Mouse (Mus musculus): ENCODE measurements around the gene Neurl1b. TPM values are rescaled to one million over a fixed set of nuclear protein-coding genes. Genes with fewer than 3 reads are reported as not detected.
A peak's percentile ranks its signal among the peaks of the same experiment; 100 is the strongest.

Gene Neurl1b
- polyA plus RNA-seq (2015; fragmentation: Nextera tagmentation; extraction: Ambion mirVana): 2.0 and 2.3 TPM in 2 replicates

DNA sequence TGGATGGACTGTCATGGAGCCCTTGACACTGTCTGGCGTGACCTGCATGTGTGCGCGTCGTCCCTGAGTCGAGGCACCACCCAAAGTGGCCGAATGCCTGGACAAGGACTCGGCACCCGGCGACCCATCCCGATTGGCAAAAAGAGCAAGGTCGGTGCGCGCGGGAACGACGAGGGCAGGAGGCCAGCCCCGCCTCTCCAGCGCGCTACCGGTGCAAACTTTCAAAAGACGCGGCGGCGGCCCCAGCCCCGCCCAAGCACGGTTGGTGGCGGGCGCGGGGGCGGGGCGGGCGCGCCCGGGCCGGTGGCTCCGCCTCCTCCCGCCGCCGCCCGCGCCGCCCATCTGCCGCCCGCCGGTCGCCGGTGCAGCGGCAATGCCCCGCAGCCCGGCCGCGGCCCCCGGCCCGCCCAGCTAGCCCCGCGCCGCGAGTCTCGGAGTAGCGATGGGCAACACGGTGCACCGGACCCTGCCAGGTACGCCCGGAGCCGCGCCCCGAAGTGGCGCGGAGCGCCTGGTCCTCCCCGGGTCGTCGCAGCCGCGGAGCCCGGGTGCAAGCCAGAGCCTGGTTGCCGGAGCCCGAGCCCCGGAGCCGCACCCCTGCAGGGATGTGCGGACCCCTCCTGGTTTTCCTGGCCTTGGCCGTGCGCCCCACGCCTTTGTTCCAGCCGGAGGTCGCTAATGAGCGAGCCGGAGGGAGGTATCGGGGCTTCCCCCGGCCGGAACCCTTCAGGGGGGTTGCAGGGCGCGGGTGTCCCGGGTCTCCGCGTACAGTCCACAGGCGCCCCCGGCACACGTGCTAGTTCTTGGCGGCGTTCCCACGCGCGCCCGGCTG lies at the start of gene Neurl1b:
Gene Neurl1b, plus strand, starts transcription at position 307 of the 832 bp plus-strand sequence.
- peaks cover 13% of the 10 kb centered on the region for H3K4me1 ChIP-seq (ENCODE audit: control insufficient read depth, insufficient read depth, low read length)
- no peaks in the 10 kb centered on the region for H3K9me3 ChIP-seq (replicated peaks; ENCODE audit: control insufficient read depth, low read length, poor library complexity, severe bottlenecking)
- peak within 1 kb of the TSS; percentile 87 for H3K4me3 ChIP-seq (ENCODE audit: low read depth, low read length)
- peak within 1 kb of the TSS; percentile 95 for H3K4me2 ChIP-seq (ENCODE audit: low read length)
- H3K27me3 ChIP-seq (ENCODE audit: control insufficient read depth, insufficient read depth, low read depth, low read length): no peaks in the 10 kb centered on the region; the same call in none of the 2 replicates
- 0% methylated on average over 64 of the region's 105 CpGs for WGBS
- H3K27ac ChIP-seq (ENCODE audit: low read length): peak within 1 kb of the TSS; percentile 69
- peak within 1 kb of the TSS; percentile 91 for H3K9ac ChIP-seq (ENCODE audit: low read depth, low read length)
- peak; percentile 57 for ATAC-seq
- no peaks in the 10 kb centered on the region for H3K36me3 ChIP-seq (ENCODE audit: control insufficient read depth, insufficient read depth, low read length)

DNA sequence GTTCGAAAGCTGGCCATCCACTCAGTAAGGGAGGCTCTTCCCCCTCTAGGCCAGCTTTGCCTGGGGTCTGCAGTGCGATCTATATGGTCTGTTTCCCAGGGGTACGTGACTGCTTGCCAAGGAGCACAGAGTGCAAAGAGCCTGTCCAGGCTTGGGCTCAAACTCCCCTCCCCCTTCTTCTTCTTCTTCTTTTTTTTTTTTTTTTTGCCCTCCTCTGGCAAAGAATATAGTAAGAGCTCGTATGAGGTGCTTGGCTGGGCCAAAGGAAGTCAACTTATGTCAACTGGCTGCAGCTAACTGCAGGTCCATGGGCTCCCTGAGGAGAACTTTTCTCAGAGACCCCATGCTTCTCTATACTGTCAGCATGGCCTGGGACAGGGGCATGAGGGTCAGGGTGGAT lies 47.8 kb upstream of the Neurl1b start:
- H3K27me3 ChIP-seq (ENCODE audit: control insufficient read depth, insufficient read depth, low read depth, low read length): no peaks in the 10 kb centered on the region
- H3K27ac ChIP-seq (ENCODE audit: low read length): no peak overlapping the region
- no peak overlapping the region for H3K4me3 ChIP-seq (ENCODE audit: low read depth, low read length)
- WGBS: 75% methylated on average over 4 of the region's 4 CpGs
- peaks cover 9% of the 10 kb centered on the region for H3K4me1 ChIP-seq (ENCODE audit: control insufficient read depth, insufficient read depth, low read length)
- no peaks in the 10 kb centered on the region for H3K9me3 ChIP-seq (replicated peaks; ENCODE audit: control insufficient read depth, low read length, poor library complexity, severe bottlenecking)
- no peaks in the 10 kb centered on the region for H3K36me3 ChIP-seq (ENCODE audit: control insufficient read depth, insufficient read depth, low read length)
- no peak for ATAC-seq
- no peak overlapping the region for H3K9ac ChIP-seq (ENCODE audit: low read depth, low read length)
- no peak overlapping the region for H3K4me2 ChIP-seq (ENCODE audit: low read length)

DNA sequence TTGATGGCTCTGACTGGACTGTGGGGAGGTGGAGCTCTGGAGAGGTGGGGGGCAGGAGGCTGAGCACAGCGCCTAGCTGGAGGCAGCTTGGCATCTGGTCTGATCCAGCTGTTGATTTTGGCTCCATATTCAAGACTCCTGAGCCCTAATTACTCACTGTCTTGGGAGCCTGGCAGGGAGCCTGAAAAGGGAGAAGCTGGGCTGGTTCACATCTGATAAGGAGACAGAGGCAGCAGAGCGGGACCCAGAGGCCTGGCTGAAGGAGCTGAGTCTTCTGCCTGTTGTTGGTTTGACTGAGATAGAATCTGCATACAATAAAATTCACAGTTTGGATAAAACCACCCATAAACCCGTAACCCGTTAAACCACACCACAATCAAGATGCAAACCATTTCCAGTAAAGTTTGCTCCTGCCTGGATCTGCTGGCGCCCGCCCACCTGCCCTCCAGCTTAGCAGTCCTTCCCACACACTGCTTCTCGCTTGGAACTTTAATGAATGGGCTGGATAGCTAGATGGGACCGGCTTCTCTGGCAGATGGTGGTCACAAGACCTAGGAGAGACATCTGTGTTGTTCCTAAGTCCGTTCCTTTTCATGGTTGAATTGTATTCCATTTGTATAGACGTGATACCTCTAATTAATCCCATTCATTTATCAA lies 46.2 kb upstream of the Neurl1b start:
- WGBS: 75% methylated on average over 10 of the region's 10 CpGs

GRCm38 (mm10) chr17:26370521-26371245 lies 43.9 kb upstream of the Neurl1b start:
- no peaks in the 10 kb centered on the region for H3K9me3 ChIP-seq (replicated peaks; ENCODE audit: control insufficient read depth, low read length, poor library complexity, severe bottlenecking)
- H3K27ac ChIP-seq (ENCODE audit: low read length): no peak overlapping the region
- no peaks in the 10 kb centered on the region for H3K36me3 ChIP-seq (ENCODE audit: control insufficient read depth, insufficient read depth, low read length)
- H3K4me1 ChIP-seq (ENCODE audit: control insufficient read depth, insufficient read depth, low read length): no peaks in the 10 kb centered on the region
- no peak for ATAC-seq
- no peaks in the 10 kb centered on the region for H3K27me3 ChIP-seq (ENCODE audit: control insufficient read depth, insufficient read depth, low read depth, low read length)
- no peak overlapping the region for H3K4me3 ChIP-seq (ENCODE audit: low read depth, low read length)
- WGBS: 49% methylated on average over 9 of the region's 9 CpGs
- no peak overlapping the region for H3K4me2 ChIP-seq (ENCODE audit: low read length)
- no peak overlapping the region for H3K9ac ChIP-seq (ENCODE audit: low read depth, low read length)

More for the DNA sequence above, 46.2 kb upstream of the Neurl1b start:
- H3K9ac ChIP-seq (ENCODE audit: low read depth, low read length): no peak overlapping the region
- no peak overlapping the region for H3K27ac ChIP-seq (ENCODE audit: low read length)
- no peak overlapping the region for H3K4me2 ChIP-seq (ENCODE audit: low read length)
- no peaks in the 10 kb centered on the region for H3K36me3 ChIP-seq (ENCODE audit: control insufficient read depth, insufficient read depth, low read length)
- ATAC-seq: no peak
- H3K27me3 ChIP-seq (ENCODE audit: control insufficient read depth, insufficient read depth, low read depth, low read length): no peaks in the 10 kb centered on the region
- H3K9me3 ChIP-seq (replicated peaks; ENCODE audit: control insufficient read depth, low read length, poor library complexity, severe bottlenecking): no peaks in the 10 kb centered on the region
- no peak overlapping the region for H3K4me3 ChIP-seq (ENCODE audit: low read depth, low read length)
- H3K4me1 ChIP-seq (ENCODE audit: control insufficient read depth, insufficient read depth, low read length): peaks cover 3% of the 10 kb centered on the region; the same call in 1 of the 2 replicates

DNA sequence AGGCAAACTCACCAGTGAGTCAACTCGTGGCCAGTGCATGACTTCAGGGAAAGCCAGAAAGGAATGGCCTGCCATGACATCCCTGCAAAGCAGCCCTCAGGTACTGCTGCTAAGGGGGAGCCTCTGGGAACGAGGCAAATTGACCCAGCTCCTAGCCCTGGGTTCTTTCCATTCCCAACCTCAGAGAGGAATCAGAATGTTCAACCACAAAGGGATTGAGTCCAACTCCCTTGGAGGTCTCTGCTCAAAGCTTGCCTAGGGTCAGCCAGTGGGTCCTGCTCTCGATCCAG lies 43.4 kb upstream of the Neurl1b start:
- Histone ChIP-seq H3K4me1 (ENCODE audit: control insufficient read depth, insufficient read depth, low read length) (no peaks in the 10 kb centered on the region), H3K36me3 (ENCODE audit: control insufficient read depth, insufficient read depth, low read length) (no peaks in the 10 kb centered on the region), H3K27me3 (ENCODE audit: control insufficient read depth, insufficient read depth, low read depth, low read length) (no peaks in the 10 kb centered on the region), H3K4me3 (ENCODE audit: low read depth, low read length) (no peak overlapping the region), H3K4me2 (ENCODE audit: low read length) (no peak overlapping the region), H3K27ac (ENCODE audit: low read length) (no peak overlapping the region), H3K9me3 (replicated peaks; ENCODE audit: control insufficient read depth, low read length, poor library complexity, severe bottlenecking) (no peaks in the 10 kb centered on the region), H3K9ac (ENCODE audit: low read depth, low read length) (no peak overlapping the region)
- no peak for ATAC-seq
- 56% methylated on average over 3 of the region's 3 CpGs for WGBS

GRCm38 (mm10) chr17:26373211-26373610 lies 41.4 kb upstream of the Neurl1b start:
- Histone ChIP-seq H3K4me2 (ENCODE audit: low read length) (no peak overlapping the region), H3K4me1 (ENCODE audit: control insufficient read depth, insufficient read depth, low read length) (no peaks in the 10 kb centered on the region), H3K27ac (ENCODE audit: low read length) (no peak overlapping the region), H3K4me3 (ENCODE audit: low read depth, low read length) (no peak overlapping the region), H3K36me3 (ENCODE audit: control insufficient read depth, insufficient read depth, low read length) (no peaks in the 10 kb centered on the region), H3K9ac (ENCODE audit: low read depth, low read length) (no peak overlapping the region), H3K27me3 (ENCODE audit: control insufficient read depth, insufficient read depth, low read depth, low read length) (no peaks in the 10 kb centered on the region), H3K9me3 (replicated peaks; ENCODE audit: control insufficient read depth, low read length, poor library complexity, severe bottlenecking) (no peaks in the 10 kb centered on the region)
- ATAC-seq: no peak
- 66% methylated on average over 5 of the region's 5 CpGs for WGBS

GRCm38 (mm10) chr17:26376416-26376815 lies 38.2 kb upstream of the Neurl1b start:
- WGBS: 76% methylated on average over 1 of the region's 1 CpGs
- H3K4me1 ChIP-seq (ENCODE audit: control insufficient read depth, insufficient read depth, low read length): peaks cover 16% of the 10 kb centered on the region
- no peaks in the 10 kb centered on the region for H3K27me3 ChIP-seq (ENCODE audit: control insufficient read depth, insufficient read depth, low read depth, low read length)
- H3K4me2 ChIP-seq (ENCODE audit: low read length): no peak overlapping the region
- no peak overlapping the region for H3K27ac ChIP-seq (ENCODE audit: low read length)
- H3K9me3 ChIP-seq (replicated peaks; ENCODE audit: control insufficient read depth, low read length, poor library complexity, severe bottlenecking): no peaks in the 10 kb centered on the region
- no peak for ATAC-seq
- H3K4me3 ChIP-seq (ENCODE audit: low read depth, low read length): no peak overlapping the region
- no peak overlapping the region for H3K9ac ChIP-seq (ENCODE audit: low read depth, low read length)
- H3K36me3 ChIP-seq (ENCODE audit: control insufficient read depth, insufficient read depth, low read length): no peaks in the 10 kb centered on the region

- Histone ChIP-seq H3K4me1 (ENCODE audit: control insufficient read depth, insufficient read depth, low read length) (peaks cover 24% of the 10 kb centered on the region), H3K36me3 (ENCODE audit: control insufficient read depth, insufficient read depth, low read length) (no peaks in the 10 kb centered on the region), H3K27ac (ENCODE audit: low read length) (no peak overlapping the region), H3K9ac (ENCODE audit: low read depth, low read length) (no peak overlapping the region), H3K9me3 (replicated peaks; ENCODE audit: control insufficient read depth, low read length, poor library complexity, severe bottlenecking) (no peaks in the 10 kb centered on the region), H3K27me3 (ENCODE audit: control insufficient read depth, insufficient read depth, low read depth, low read length) (no peaks in the 10 kb centered on the region), H3K4me3 (ENCODE audit: low read depth, low read length) (no peak overlapping the region), H3K4me2 (ENCODE audit: low read length) (no peak overlapping the region)
- WGBS: 84% methylated on average over 4 of the region's 4 CpGs
- ATAC-seq: no peak
Observed at GRCm38 (mm10) chr17:26376994-26377744, 37.5 kb upstream of the Neurl1b start.

All from midbrain, embryonic 16.5 days (tissue).